Mouse (Mus musculus) gonadal fat pad, adult 2 months (tissue): ENCODE data around the gene Qser1. TPM values are rescaled to one million over a fixed set of nuclear protein-coding genes. Genes with fewer than 3 reads are reported as not detected.

Experiments
- DNase-seq: peaks from one replicate; pipeline ENCODE4 v3.0.0-alpha.2; 2012; ENCODE audit warnings: low read depth
- polyA plus RNA-seq: library from polyadenylated mRNA; depleted of rRNA; stranded (reverse); fragments of >200 nt; gene quantifications from 2 replicates; pipeline ENCODE4 v1.2.3, GENCODE M21; 2012

Gene Qser1
- polyA plus RNA-seq, 1 experiment, result 5.1 TPM

- no peak for DNase-seq
Measured at GRCm38 (mm10) chr2:104817555-104818330, 1.2 kb upstream of the Qser1 start.

- DNase-seq, result no peak
Measured at GRCm38 (mm10) chr2:104816866-104817439, 393 bp upstream of the Qser1 start.

GRCm38 (mm10) chr2:104815561-104816370 is 794 bp downstream of the Qser1 start:
- no peak for DNase-seq

GRCm38 (mm10) chr2:104814181-104814951 is 2.2 kb downstream of the Qser1 start:
- DNase-seq, result no peak

GRCm38 (mm10) chr2:104805435-104805834 is 11.1 kb downstream of the Qser1 start:
- DNase-seq, result no peak

GRCm38 (mm10) chr2:104774763-104775162 is 41.8 kb downstream of the Qser1 start:
- DNase-seq, result no peak

- DNase-seq, result no peak
Measured at GRCm38 (mm10) chr2:104768697-104769096, 47.9 kb downstream of the Qser1 start.

- DNase-seq, result no peak
Measured at GRCm38 (mm10) chr2:104764018-104764417, 52.5 kb downstream of the Qser1 start.

GRCm38 (mm10) chr2:104763134-104763703 is 53.3 kb downstream of the Qser1 start:
- no peak for DNase-seq

GRCm38 (mm10) chr2:104750611-104751010 is 65.9 kb downstream of the Qser1 start:
- no peak for DNase-seq

GRCm38 (mm10) chr2:104748652-104749183 is 67.8 kb downstream of the Qser1 start:
- DNase-seq, result no peak

- no peak for DNase-seq
Measured at GRCm38 (mm10) chr2:104746251-104746650, 70.3 kb downstream of the Qser1 start.

GRCm38 (mm10) chr2:104743971-104744370 is 72.6 kb downstream of the Qser1 start:
- DNase-seq, result no peak

- no peak for DNase-seq
Measured at GRCm38 (mm10) chr2:104743160-104743559, 73.4 kb downstream of the Qser1 start.

- no peak for DNase-seq
Measured at GRCm38 (mm10) chr2:104742741-104743064, 73.9 kb downstream of the Qser1 start, which contains the start of gene Depdc7. Depdc7 (minus strand) TSS chr2:104742878.

- no peak for DNase-seq
Measured at GRCm38 (mm10) chr2:104741896-104742740, 74.4 kb downstream of the Qser1 start.

- no peak for DNase-seq
Measured at GRCm38 (mm10) chr2:104741015-104741758, 75.4 kb downstream of the Qser1 start.

GRCm38 (mm10) chr2:104740248-104740949 is 76.2 kb downstream of the Qser1 start:
- no peak for DNase-seq

GRCm38 (mm10) chr2:104739691-104740090 is 76.9 kb downstream of the Qser1 start:
- no peak for DNase-seq
